Mouse (Mus musculus): ENCODE data around the gene Gabra3. TPM values are rescaled to one million over a fixed set of nuclear protein-coding genes. Genes with fewer than 3 reads are reported as not detected.

Gene Gabra3
- polyA plus RNA-seq, 1 experiment from 2014 or later = 2.1 TPM

MicroRNAs encoded within 50 kb of the gene (microRNA counts, 519-probe panel; counts per million panel counts)
- microRNA mmu-miR-105 = 1,951 counts per million, percentile 12 among the panel's probes with 10 or more counts
- not detected for microRNA mmu-miR-767

Small RNA genes lying within 50 kb of the gene (microRNA-seq; reads per million reads assigned to microRNA genes)
- gene Mir105 (ENCODE audit: borderline number of aligned reads) (not detected), gene Mir767 (ENCODE audit: borderline number of aligned reads) (not detected)

Other genes with a start within 250 kb of the Gabra3 start
- 0.25 and 0.29 TPM in 2 replicates for gene Gabrq, start 168.3 kb upstream of the Gabra3 start, polyA plus RNA-seq (2014; fragmentation: Nextera tagmentation; extraction: Ambion mirVana)

All from embryonic facial prominence, embryonic 11.5 days (tissue).